Mouse (Mus musculus) CD4-positive helper T cell, adult 2 months (primary cell): ENCODE measurements around the gene Alppl2.

Experiments used
- DNase-seq: peaks from one replicate; pipeline ENCODE4 v3.0.0-alpha.2; 2012; ENCODE audit warnings: low read depth, missing footprints, low spot score

Gene Alppl2

GRCm38 (mm10) chr1:87050700-87051099, 39.0 kb downstream of the Alppl2 start:
- DNase-seq: no peak

- DNase-seq: no peak
These were observed 39.7 kb downstream of the Alppl2 start for GRCm38 (mm10) chr1:87050072-87050471.

- DNase-seq: peak; percentile 48
These were observed 47.8 kb downstream of the Alppl2 start for GRCm38 (mm10) chr1:87041814-87042438.

- peak; percentile 46 for DNase-seq
These were observed 48.6 kb downstream of the Alppl2 start for GRCm38 (mm10) chr1:87041119-87041518.

GRCm38 (mm10) chr1:87038477-87039070, 51.2 kb downstream of the Alppl2 start:
- no peak for DNase-seq
